12 mouse cellular contexts compared by ENCODE assay signal in genomic region chr9:60608086-60608485, GRCm38 (mm10).
"Had no signal": no experiment of that assay in that cellular context is flagged by ENCODE, and none has a peak within 500 bp of the region (broad histone marks: within the 10 kb centered on the region; RNA-seq: fewer than 3 reads in every experiment).

No protein-coding gene starts in this region.

- DNase-seq: kidney, adult 9 months; kidney, postnatal 14 days; kidney, postnatal 4 days; liver, postnatal 0 days; lung, embryonic 14.5 days; lung, postnatal 36 days; retina, postnatal 1 day; right cerebral cortex, postnatal 25 days; spleen, adult 18-20 months; thymus, adult 18-20 months; thymus, postnatal 14 days; thymus, postnatal 4 days had no signal
